Mouse (Mus musculus) lung, postnatal 25 days (tissue): ENCODE results near the gene Ccdc22.

Experiments used
- DNase-seq: peaks from one replicate; pipeline ENCODE4 v3.0.0; 2022; ENCODE audit warnings: low spot score

The Ccdc22 gene

GRCm38 (mm10) chrX:7604879-7605574, at the start of gene Ccdc22:
Ccdc22 (minus strand) TSS chrX:7605517.
- peak; percentile 90 for DNase-seq

- DNase-seq = peak; percentile 93
Observed at GRCm38 (mm10) chrX:7648671-7649304, 43.5 kb upstream of the Ccdc22 start.

- DNase-seq = peak; percentile 82
Observed at GRCm38 (mm10) chrX:7645349-7645748, 40.0 kb upstream of the Ccdc22 start.

- DNase-seq = no peak
Observed at GRCm38 (mm10) chrX:7640785-7641184, 35.5 kb upstream of the Ccdc22 start.

- DNase-seq = no peak
Observed at GRCm38 (mm10) chrX:7639536-7640325, 34.4 kb upstream of the Ccdc22 start.

- peak; percentile 55 for DNase-seq
Observed at GRCm38 (mm10) chrX:7638401-7639091, 33.2 kb upstream of the Ccdc22 start, which contains the start of gene Syp. Syp (plus strand) TSS chrX:7638471.

- no peak for DNase-seq
Observed at GRCm38 (mm10) chrX:7635101-7635500, 29.8 kb upstream of the Ccdc22 start.

GRCm38 (mm10) chrX:7632560-7632959, 27.2 kb upstream of the Ccdc22 start:
- DNase-seq = no peak

GRCm38 (mm10) chrX:7617889-7618551, 12.7 kb upstream of the Ccdc22 start:
- DNase-seq = no peak

GRCm38 (mm10) chrX:7610536-7611258, 5.4 kb upstream of the Ccdc22 start:
- DNase-seq = no peak

- no peak for DNase-seq
Observed at GRCm38 (mm10) chrX:7610035-7610434, 4.7 kb upstream of the Ccdc22 start.

GRCm38 (mm10) chrX:7606783-7607182, 1.5 kb upstream of the Ccdc22 start, which contains the start of gene Cacna1f:
Cacna1f (plus strand) TSS chrX:7607083.
- no peak for DNase-seq

- no peak for DNase-seq
Observed at GRCm38 (mm10) chrX:7605575-7605941, 241 bp upstream of the Ccdc22 start.

- DNase-seq = no peak
Observed at GRCm38 (mm10) chrX:7604004-7604403, 1.3 kb downstream of the Ccdc22 start.

- DNase-seq = no peak
Observed at GRCm38 (mm10) chrX:7595371-7595770, 9.9 kb downstream of the Ccdc22 start.

GRCm38 (mm10) chrX:7586356-7586755, 19.0 kb downstream of the Ccdc22 start:
- DNase-seq = no peak

- DNase-seq = no peak
Observed at GRCm38 (mm10) chrX:7583881-7584280, 21.4 kb downstream of the Ccdc22 start.

GRCm38 (mm10) chrX:7581151-7581550, 24.2 kb downstream of the Ccdc22 start:
- DNase-seq = no peak

GRCm38 (mm10) chrX:7574885-7575231, 30.5 kb downstream of the Ccdc22 start:
- DNase-seq = no peak

- peak; percentile 96 for DNase-seq
Observed at GRCm38 (mm10) chrX:7574087-7574884, 31.0 kb downstream of the Ccdc22 start, which contains the start of gene Ppp1r3f. Ppp1r3f (minus strand) TSS chrX:7574283.
